Mouse (Mus musculus): ENCODE results near the gene Bmpr1a.

- no peak for TF ChIP-seq CTCF (IDR thresholded peaks at IDR 0.05; ENCODE audit: extremely low read depth, insufficient read length, insufficient replicate concordance, low read depth, low read length)
- TF ChIP-seq POLR2A (IDR thresholded peaks at IDR 0.05; ENCODE audit: low read depth, low read length), result no peak
These were observed 120.0 kb downstream of the Bmpr1a start for GRCm38 (mm10) chr14:34382921-34383704.

All from small intestine, adult 2 months (tissue).